ENCODE assay signal across 17 mouse cellular contexts in the genomic region with DNA sequence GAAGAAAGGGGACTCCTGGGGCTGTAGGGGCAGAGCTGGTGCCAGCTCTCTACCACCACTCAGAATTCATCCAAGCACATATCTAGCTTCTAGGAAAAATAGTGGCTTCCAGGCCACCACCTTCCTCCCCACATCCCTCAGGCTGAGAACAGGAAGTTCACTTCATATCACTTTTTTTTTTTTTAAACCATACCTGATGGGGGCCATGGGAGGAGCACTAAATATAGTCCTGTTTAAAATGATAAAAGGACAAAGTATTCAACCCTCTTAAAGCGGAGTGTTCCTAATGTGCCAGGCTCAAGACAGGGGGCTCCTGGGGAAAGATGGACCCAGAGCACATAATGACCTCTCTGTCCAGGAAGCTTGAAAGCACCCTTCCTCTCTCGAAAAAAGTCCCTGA.
"Had no signal": no experiment of that assay in that cellular context is flagged by ENCODE, and none has a peak within 500 bp of the region (broad histone marks: within the 10 kb centered on the region; RNA-seq: fewer than 3 reads in every experiment).

No protein-coding gene starts in this region.

- DNase-seq: retina, postnatal 1 day; right cerebral cortex, adult 18-20 months; right cerebral cortex, postnatal 14 days; right cerebral cortex, postnatal 25 days; right cerebral cortex, postnatal 4 days; spleen, adult 18-20 months; thymus, adult 18-20 months; thymus, adult 2 months; thymus, postnatal 14 days; thymus, postnatal 25 days; thymus, postnatal 36 days; thymus, postnatal 4 days had no signal

- H3K9me3 ChIP-seq: neural tube, embryonic 12.5 days; neural tube, embryonic 13.5 days; neural tube, embryonic 15.5 days; stomach, embryonic 15.5 days had no signal

- H3K4me3 ChIP-seq: neural tube, embryonic 12.5 days; neural tube, embryonic 13.5 days; neural tube, embryonic 15.5 days; stomach, embryonic 15.5 days had no signal

- H3K4me1 ChIP-seq: neural tube, embryonic 12.5 days; stomach, embryonic 15.5 days had no signal

- H3K27me3 ChIP-seq: neural tube, embryonic 12.5 days; neural tube, embryonic 13.5 days; neural tube, embryonic 15.5 days; stomach, embryonic 15.5 days had no signal

- H3K4me2 ChIP-seq: neural tube, embryonic 12.5 days; neural tube, embryonic 13.5 days; neural tube, embryonic 15.5 days; stomach, embryonic 15.5 days had no signal

- H3K27ac ChIP-seq: neural tube, embryonic 12.5 days; neural tube, embryonic 13.5 days; neural tube, embryonic 15.5 days; stomach, embryonic 15.5 days; stomach, postnatal 0 days had no signal

- H3K9ac ChIP-seq: neural tube, embryonic 12.5 days; neural tube, embryonic 13.5 days; neural tube, embryonic 15.5 days; stomach, embryonic 15.5 days had no signal
